Mouse (Mus musculus): Measurements from ENCODE around the gene Ccl25.

DNA sequence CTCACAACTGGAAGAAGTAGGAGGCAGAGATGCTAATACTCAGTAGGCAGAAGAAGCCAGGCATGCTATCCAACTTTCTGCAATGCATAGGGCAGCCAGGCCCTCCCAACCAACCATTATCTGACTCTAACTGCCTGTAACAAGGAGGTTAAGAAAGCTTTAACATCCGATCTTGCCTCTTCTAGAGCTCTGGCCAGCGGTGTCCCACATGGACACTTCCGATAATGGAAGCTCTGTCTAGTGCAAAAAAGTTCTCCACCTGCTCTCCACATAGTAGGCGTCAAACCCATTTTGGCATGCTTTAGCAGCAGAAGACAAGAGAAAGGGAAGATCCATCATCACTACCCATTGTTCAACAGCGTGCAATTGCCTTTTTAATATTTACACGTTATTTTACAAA, 1.1 kb upstream of the Ccl25 start:
- no peak for TF ChIP-seq GATA1 (IDR thresholded peaks at IDR 0.05; ENCODE audit: borderline replicate concordance, low read length)
- no peak for TF ChIP-seq FLI1 (IDR thresholded peaks at IDR 0.05; ENCODE audit: low read length)
